ENCODE assay signal across 1 mouse cellular context in the genomic region with DNA sequence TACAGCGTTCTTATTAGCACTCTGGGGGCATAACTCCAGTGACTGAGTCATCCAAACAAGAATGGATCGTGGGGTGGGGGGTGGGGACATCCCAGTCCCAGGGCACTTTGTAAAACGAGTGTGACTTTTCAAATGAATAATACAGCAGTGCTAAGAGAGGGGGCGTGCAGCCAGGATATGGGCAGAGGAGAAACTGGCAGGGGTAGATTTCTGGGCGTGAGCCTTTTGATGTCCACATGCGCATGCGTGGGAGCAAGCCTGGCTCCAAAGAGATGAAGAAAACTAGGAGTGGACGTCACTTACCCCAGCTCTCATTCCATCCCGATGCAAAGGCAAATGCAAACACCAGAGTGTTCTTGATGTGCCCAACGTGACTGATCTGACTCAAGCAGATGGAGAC.
TF ChIP-seq lines count a peak whose summit lies in the region.

No protein-coding gene starts in this region.

TF ChIP-seq in CH12.LX, 34 proteins besides CTCF, POLR2A, EP300 and RAD21 (continued from another document):
- TF ChIP-seq ZNF384 (IDR thresholded peaks at IDR 0.05; ENCODE audit: low read depth, low read length) (no peak), BHLHE40 (IDR thresholded peaks at IDR 0.05; ENCODE audit: low read depth, low read length) (0 out of 2 replicates have a peak, but pooled peaks have one; percentile 30), TBP (conservative IDR thresholded peaks at IDR 0.05; ENCODE audit: low read depth, low read length) (no peak)
